8 mouse cellular contexts compared by ENCODE assay signal in the genomic region with DNA sequence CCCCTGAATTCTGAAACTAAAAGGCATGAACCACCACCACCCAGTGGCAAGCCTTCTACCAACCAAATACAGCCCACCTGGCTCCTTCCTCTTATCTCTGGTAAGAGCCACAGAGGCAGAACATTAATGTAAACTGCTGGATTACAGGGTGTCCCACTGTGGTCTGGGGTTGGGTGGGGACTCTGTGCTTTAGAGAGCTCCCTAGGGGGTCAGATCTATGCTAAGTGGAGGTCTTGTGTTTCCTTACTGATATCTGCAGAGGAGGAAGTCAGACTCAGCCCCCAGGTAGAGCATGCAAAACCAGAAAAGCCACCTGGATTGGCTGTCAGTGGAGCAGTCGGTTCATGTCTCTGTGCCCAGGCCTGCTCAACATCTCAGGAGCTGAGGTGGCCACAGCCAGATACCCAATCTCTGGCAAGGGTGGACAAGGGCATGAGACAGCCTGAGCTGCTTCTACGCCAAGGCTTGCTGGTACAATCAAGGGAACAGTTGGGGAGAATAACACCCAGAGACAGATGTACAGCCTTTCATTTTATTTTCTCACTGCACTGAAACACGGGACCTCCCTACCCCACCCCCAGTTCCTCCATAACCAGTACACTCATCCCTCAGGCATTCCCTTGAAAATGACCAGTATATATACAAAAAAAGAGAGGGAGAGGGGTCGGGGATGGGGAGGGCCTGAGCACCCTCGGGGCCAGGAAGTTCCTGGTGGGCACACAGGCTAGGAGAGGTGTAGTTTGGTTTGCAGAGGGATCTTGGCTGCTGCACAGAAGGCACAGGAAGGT. TPM values are rescaled to one million over a fixed set of nuclear protein-coding genes. Genes with fewer than 3 reads are reported as not detected.
DNase-seq lines count a peak whose midpoint lies in the region; ATAC-seq and TF ChIP-seq lines count a peak whose summit lies in the region.
"Had no signal": no experiment of that assay in that cellular context is flagged by ENCODE, and none has a peak within 500 bp of the region (broad histone marks: within the 10 kb centered on the region; RNA-seq: fewer than 3 reads in every experiment).

No protein-coding gene starts in this region.

- no peak overlapping the region for H3K9ac ChIP-seq in kidney, embryonic 16.5 days (replicated peaks; ENCODE audit: low read length)
- 0 out of 2 replicates have a peak overlapping the region, but pooled peaks have one; percentile 23 for H3K9ac ChIP-seq in embryonic facial prominence, embryonic 15.5 days
- H3K9ac ChIP-seq in midbrain, embryonic 12.5 days (replicated peaks) = no peak overlapping the region

- H3K27ac ChIP-seq in kidney, embryonic 16.5 days (ENCODE audit: low read length) = peak overlapping the region; percentile 65
- peak overlapping the region; percentile 22; the same call in 1 of the 2 replicates for H3K27ac ChIP-seq in embryonic facial prominence, embryonic 15.5 days (replicated peaks)
- H3K27ac ChIP-seq in midbrain, embryonic 12.5 days (replicated peaks) = no peak overlapping the region; the same call in 1 of the 2 replicates

- no peak overlapping the region for H3K4me3 ChIP-seq in kidney, embryonic 16.5 days (ENCODE audit: low read length)
- 0 out of 2 replicates have a peak overlapping the region, but pooled peaks have one; percentile 17 for H3K4me3 ChIP-seq in E14TG2a.4 (replicated peaks; ENCODE audit: low read length)
- no peak overlapping the region for H3K4me3 ChIP-seq in embryonic facial prominence, embryonic 15.5 days (replicated peaks)
- H3K4me3 ChIP-seq in midbrain, embryonic 12.5 days = no peak overlapping the region

- intact Hi-C loops in left cerebral cortex, postnatal 36 days (cut with DNase I) = no loop called here

- DNase-seq in kidney, postnatal 36 days = no peak
- DNase-seq in left cerebral cortex, postnatal 36 days (ENCODE audit: low spot score in 2 of 2) = no peak
- DNase-seq in thymus, adult 18-20 months = no peak

- 61% methylated on average over 5 of the region's 5 CpGs for WGBS in kidney, embryonic 16.5 days
- 39% methylated on average over 5 of the region's 5 CpGs for WGBS in embryonic facial prominence, embryonic 15.5 days
- WGBS in midbrain, embryonic 12.5 days = 78% methylated on average over 5 of the region's 5 CpGs

- peaks cover 15% of the 10 kb centered on the region for H3K4me1 ChIP-seq in kidney, embryonic 16.5 days (ENCODE audit: insufficient read depth, low read length)
- H3K4me1 ChIP-seq in E14TG2a.4 (replicated peaks; ENCODE audit: low read depth, low read length) = peaks cover 62% of the 10 kb centered on the region
- peaks cover 20% of the 10 kb centered on the region for H3K4me1 ChIP-seq in embryonic facial prominence, embryonic 15.5 days
- peaks cover 12% of the 10 kb centered on the region for H3K4me1 ChIP-seq in midbrain, embryonic 12.5 days

- no peak; the same call in 1 of the 2 replicates for ATAC-seq in kidney, embryonic 16.5 days (ENCODE audit: low FRiP score, low TSS enrichment)
- no peak; the same call in 1 of the 2 replicates for ATAC-seq in embryonic facial prominence, embryonic 15.5 days (ENCODE audit: insufficient number of reproducible peaks, low FRiP score, low TSS enrichment, low read depth)
- 0 out of 2 replicates have a peak, but pooled peaks have one; percentile 23 for ATAC-seq in midbrain, embryonic 12.5 days (ENCODE audit: low FRiP score, low read depth)

- H3K9me3 ChIP-seq in kidney, embryonic 16.5 days (ENCODE audit: low read length) = no peaks in the 10 kb centered on the region
- no peaks in the 10 kb centered on the region for H3K9me3 ChIP-seq in E14TG2a.4 (ENCODE audit: low read length)
- no peaks in the 10 kb centered on the region for H3K9me3 ChIP-seq in embryonic facial prominence, embryonic 15.5 days (replicated peaks)
- no peaks in the 10 kb centered on the region for H3K9me3 ChIP-seq in midbrain, embryonic 12.5 days

- no peak overlapping the region for H3K4me2 ChIP-seq in kidney, embryonic 16.5 days (replicated peaks; ENCODE audit: low read depth, low read length)
- H3K4me2 ChIP-seq in embryonic facial prominence, embryonic 15.5 days (replicated peaks) = no peak overlapping the region
- H3K4me2 ChIP-seq in midbrain, embryonic 12.5 days (replicated peaks) = no peak overlapping the region

- TF ChIP-seq CTCF in E14TG2a.4 (conservative IDR thresholded peaks at IDR 0.05; ENCODE audit: low read length) = no peak

- H3K27me3 ChIP-seq in kidney, embryonic 16.5 days (ENCODE audit: insufficient read depth, low read length) = no peaks in the 10 kb centered on the region
- no peaks in the 10 kb centered on the region for H3K27me3 ChIP-seq in E14TG2a.4 (ENCODE audit: insufficient read depth, low read length)
- H3K27me3 ChIP-seq in embryonic facial prominence, embryonic 15.5 days = no peaks in the 10 kb centered on the region
- H3K27me3 ChIP-seq in midbrain, embryonic 12.5 days = no peaks in the 10 kb centered on the region

- 0 out of 2 replicates have a peak, but pooled peaks cover 3% of the 10 kb centered on the region for H3K36me3 ChIP-seq in kidney, embryonic 16.5 days (ENCODE audit: insufficient read depth, low read length)
- peaks cover 29% of the 10 kb centered on the region for H3K36me3 ChIP-seq in E14TG2a.4 (ENCODE audit: insufficient read depth, low read length)
- peaks cover 15% of the 10 kb centered on the region; the same call in 1 of the 2 replicates for H3K36me3 ChIP-seq in embryonic facial prominence, embryonic 15.5 days
- H3K36me3 ChIP-seq in midbrain, embryonic 12.5 days = no peaks in the 10 kb centered on the region

RNA-seq across cellular contexts. Expression of gene Slc22a20, which starts 2.3 kb away (rescaled TPM):
- not detected in 2 replicates for polyA plus RNA-seq in kidney, embryonic 16.5 days (2015; fragmentation: Nextera tagmentation; extraction: Ambion mirVana)
- not detected in 2 replicates for polyA plus RNA-seq in embryonic facial prominence, embryonic 15.5 days (2015; fragmentation: Nextera tagmentation; extraction: Ambion mirVana)
- not detected in 2 replicates for polyA plus RNA-seq in midbrain, embryonic 12.5 days (2016; fragmentation: Nextera tagmentation; extraction: Ambion mirVana)
- not detected for total RNA-seq in left cerebral cortex, postnatal 36 days (2021)
- total RNA-seq: common myeloid progenitor, adult 5-6 weeks had no signal

RNA-seq across cellular contexts. Expression of gene Pola2, which starts 24.2 kb away (rescaled TPM):
- 77.7 and 82.1 TPM in 2 replicates for polyA plus RNA-seq in kidney, embryonic 16.5 days (2015; fragmentation: Nextera tagmentation; extraction: Ambion mirVana)
- 59.6 and 65.4 TPM in 2 replicates for polyA plus RNA-seq in embryonic facial prominence, embryonic 15.5 days (2015; fragmentation: Nextera tagmentation; extraction: Ambion mirVana)
- polyA plus RNA-seq in midbrain, embryonic 12.5 days (2016; fragmentation: Nextera tagmentation; extraction: Ambion mirVana) = 57.4 and 59.6 TPM in 2 replicates
- total RNA-seq in left cerebral cortex, postnatal 36 days (2021) = 1 to 10 TPM; 4.6 to 5.5 TPM

RNA-seq across cellular contexts. Expression of gene Capn1, which starts 27.5 kb away (rescaled TPM):
- polyA plus RNA-seq in kidney, embryonic 16.5 days (2015; fragmentation: Nextera tagmentation; extraction: Ambion mirVana) = 11.1 and 11.9 TPM in 2 replicates
- polyA plus RNA-seq in embryonic facial prominence, embryonic 15.5 days (2015; fragmentation: Nextera tagmentation; extraction: Ambion mirVana) = 22.1 and 22.4 TPM in 2 replicates
- 3.8 and 4.5 TPM in 2 replicates for polyA plus RNA-seq in midbrain, embryonic 12.5 days (2016; fragmentation: Nextera tagmentation; extraction: Ambion mirVana)
- 10 to 100 TPM; 19.6 to 20.9 TPM for total RNA-seq in left cerebral cortex, postnatal 36 days (2021)

RNA-seq across cellular contexts. Expression of gene Syvn1, which starts 58.2 kb away (rescaled TPM):
- 33.1 and 39.0 TPM in 2 replicates for polyA plus RNA-seq in kidney, embryonic 16.5 days (2015; fragmentation: Nextera tagmentation; extraction: Ambion mirVana)
- 34.2 and 39.8 TPM in 2 replicates for polyA plus RNA-seq in embryonic facial prominence, embryonic 15.5 days (2015; fragmentation: Nextera tagmentation; extraction: Ambion mirVana)
- 30.0 and 32.6 TPM in 2 replicates for polyA plus RNA-seq in midbrain, embryonic 12.5 days (2016; fragmentation: Nextera tagmentation; extraction: Ambion mirVana)
- total RNA-seq in left cerebral cortex, postnatal 36 days (2021) = 10 to 100 TPM; 40.8 to 51.8 TPM
